Mouse (Mus musculus): ENCODE results near the gene Dhx40. TPM values are rescaled to one million over a fixed set of nuclear protein-coding genes. Genes with fewer than 3 reads are reported as not detected.
A peak's percentile ranks its signal among the peaks of the same experiment; 100 is the strongest.

Gene Dhx40
- total RNA-seq (2021) = 10 to 100 TPM; 29.6 to 38.3 TPM
- long read RNA-seq, experiment 1, transcript Dhx40-201 (18 exons, 3,813 nt) = major isoform, 22 of 32 reads
- long read RNA-seq, experiment 1, partial matches to known transcripts = 5 of 32 reads
- long read RNA-seq, experiment 1, other reads (novel, unspliced or antisense) = 5 of 32 reads
- long read RNA-seq, experiment 2, transcript Dhx40-201 (18 exons, 3,813 nt) = major isoform, 5 of 5 reads
- long read RNA-seq, experiment 2, partial matches to known transcripts = 0 of 5 reads
- long read RNA-seq, experiment 2, other reads (novel, unspliced or antisense) = 0 of 5 reads

DNA sequence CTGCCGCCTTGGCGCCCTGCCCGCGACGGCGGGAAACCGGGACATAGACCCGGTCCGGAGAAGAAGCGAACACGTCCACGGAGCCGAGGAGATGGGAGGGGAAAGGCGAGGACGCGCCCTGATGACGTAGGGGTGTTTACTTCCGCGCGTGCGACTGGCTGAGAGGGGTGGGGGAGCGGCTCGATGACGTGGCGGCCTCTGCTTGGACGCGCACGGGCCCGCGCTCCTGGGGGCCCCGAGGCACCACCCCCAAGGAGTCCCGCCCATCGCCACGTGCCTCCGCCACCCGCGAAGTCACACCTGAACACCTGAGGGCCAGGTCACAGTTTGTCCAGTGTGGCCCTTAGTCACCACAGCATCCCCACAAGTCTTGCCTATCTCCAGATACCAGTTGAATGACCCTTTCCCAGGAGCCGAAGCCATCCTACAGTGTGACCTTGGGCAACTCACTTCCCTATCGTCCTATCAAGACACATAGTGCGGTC is at the start of gene Dhx40:
TSS of gene Dhx40 (minus strand) at position 242 of the 485 bp plus-strand sequence.
- peak; percentile 95 to 96 for DNase-seq

DNA sequence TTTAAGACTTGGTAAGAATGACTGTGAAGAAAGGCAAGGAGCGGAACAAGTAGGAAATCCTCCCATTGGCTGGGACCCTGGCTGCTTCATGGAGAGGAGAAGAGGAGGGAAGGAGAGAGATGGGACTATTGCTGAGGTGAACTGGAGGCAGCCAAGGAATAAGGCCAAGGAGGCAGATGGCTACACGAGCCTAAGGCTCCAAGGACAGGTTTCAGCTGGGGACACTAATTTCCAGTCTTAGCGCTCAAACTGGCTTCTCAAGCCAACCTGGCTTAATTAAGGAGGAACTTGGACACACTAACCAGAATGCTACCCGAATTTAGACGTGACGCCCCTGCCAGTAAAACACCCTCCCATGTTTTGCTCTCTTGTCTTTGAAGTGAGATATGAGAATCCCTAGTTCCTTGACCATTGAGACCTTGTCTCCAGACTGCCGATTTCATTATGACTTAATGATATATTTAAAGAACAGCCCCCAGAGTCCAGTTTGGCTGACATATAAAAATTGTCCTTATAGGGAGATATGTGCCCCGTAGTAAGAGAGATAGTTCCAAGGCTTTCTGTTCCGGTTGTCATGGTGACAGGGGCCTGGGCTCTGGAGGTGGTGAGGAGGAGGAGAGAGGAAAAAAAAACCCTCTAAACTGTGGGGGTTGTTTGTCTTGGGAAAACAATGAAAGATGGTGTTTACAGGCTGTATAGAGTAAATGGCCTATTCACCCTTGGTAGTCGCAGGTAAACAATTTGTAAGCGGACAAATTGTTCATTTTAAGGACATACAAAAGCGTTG is 48.3 kb upstream of the Dhx40 start:
- DNase-seq = peak in 1 of 2 experiments; percentile 24

DNA sequence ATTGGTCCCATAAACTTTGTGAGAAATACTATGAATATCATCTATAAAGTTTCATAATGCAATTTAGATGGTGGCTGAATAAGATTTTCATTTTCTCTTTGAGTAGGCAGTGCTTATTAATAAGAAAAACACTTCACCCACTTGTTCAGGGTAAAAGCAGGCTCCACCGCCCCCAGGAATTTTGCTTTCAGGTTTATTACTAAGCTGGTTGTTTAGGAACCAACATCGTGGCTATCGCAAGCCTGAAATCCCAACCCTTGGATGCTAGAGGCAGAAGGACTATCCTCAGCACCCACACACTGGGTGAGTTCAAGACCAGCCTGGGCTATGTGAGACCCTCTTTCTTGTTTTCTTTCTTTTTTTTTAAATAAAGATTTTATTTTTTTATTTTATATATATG is 45.5 kb upstream of the Dhx40 start:
- DNase-seq = no peak

DNA sequence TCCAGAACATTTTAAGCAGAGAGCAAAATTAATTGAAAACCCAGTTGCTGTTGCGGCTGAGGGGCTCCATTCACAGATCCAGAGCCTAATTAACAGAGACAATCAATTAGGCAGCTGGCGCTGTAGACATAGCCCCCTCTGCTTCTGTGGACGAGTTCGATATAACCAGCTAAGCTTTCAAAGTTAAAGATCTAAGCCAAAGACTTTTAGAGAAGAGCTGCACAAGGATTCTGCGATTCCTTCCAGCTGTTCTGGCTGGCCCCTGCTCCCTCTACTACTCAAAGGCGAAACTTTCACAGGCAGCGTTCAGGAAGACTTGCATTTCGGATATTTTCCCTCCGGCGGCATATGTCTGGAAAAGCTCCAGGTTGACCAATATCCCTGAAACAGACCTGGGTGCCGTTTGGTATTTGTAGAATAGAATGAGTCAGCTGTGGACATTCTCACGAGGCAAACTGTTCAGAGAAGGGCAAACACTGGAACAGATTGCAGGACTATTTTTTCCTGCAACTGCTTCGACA is 45.0 kb upstream of the Dhx40 start:
- peak; percentile 26 to 32 for DNase-seq

DNA sequence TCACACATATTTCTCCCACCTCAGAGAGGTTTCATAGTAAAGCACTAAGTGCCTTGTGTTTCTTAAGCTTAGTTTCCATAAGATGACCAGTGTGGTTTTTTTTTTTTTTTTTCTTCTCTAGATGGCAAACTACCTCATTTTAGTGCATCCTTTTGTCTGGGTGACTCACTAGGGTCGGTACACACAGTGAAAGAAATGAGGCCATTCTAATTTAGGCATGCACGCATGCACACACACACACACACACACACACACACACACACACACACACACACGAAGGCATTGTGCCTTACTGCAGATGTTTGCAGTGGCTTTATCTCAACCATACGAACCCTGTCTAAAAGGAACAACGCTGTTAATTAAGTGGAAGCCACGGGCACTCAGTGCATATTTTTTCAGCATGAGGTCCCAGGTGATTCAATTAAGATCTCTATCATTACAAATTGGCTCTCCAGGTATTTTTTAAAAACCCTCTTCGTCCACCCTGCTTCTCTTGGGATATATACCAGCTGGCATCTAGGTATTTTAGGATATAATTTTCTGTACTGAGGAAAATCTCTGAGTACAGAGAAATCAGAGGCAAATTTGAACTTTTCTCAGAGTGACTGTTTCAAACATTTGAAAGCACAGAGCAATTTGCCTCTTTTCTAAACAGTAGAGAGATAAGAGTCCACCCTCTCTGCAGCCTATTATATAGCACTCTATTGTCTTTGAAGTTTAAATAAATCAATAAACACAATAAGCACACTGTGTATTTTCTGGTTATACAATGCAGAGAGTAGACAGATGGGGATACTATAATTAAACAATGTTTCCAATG is 44.4 kb upstream of the Dhx40 start:
- DNase-seq = peak in 1 of 2 experiments; percentile 44

DNA sequence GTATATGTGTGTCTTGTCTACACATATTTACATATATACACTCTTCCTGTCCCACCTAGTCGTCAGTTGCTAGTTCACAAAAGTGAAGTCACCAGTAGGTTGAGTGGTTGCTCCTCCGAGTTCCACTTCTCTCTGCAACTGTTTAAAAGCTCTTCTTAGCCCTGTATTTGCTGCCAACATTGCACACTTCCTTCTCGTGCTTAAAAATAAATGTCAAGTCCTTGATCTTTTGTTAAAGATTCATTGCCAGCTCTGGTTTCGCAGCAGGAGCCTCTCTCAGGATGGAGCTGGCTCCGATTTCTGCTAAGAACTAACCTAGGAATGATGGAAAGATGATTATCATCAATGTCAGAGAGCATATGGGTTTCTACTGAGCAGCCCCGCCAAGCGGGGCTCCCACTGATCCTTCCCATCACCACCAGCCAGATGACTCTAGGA is 43.7 kb upstream of the Dhx40 start:
- peak; percentile 27 to 44 for DNase-seq

DNA sequence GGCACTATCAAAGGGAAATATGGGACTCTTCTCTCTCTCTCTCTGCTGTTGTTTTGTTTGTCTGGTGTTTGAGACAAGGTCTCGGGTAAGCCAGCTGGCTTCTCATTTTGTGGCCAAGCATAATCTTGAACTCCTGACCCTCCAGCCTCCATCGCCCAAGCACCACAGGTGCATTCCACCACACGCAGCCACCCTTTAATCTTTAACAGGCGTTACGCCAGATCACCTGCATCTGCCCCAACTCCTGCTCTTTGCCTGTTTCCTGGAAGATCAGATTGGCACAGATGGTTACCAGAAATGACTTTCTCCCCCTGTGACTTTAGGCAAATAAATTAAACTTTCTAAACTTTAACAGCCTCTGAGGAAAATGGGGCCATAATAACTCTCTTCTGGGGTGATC is 36.3 kb upstream of the Dhx40 start:
- DNase-seq = no peak

DNA sequence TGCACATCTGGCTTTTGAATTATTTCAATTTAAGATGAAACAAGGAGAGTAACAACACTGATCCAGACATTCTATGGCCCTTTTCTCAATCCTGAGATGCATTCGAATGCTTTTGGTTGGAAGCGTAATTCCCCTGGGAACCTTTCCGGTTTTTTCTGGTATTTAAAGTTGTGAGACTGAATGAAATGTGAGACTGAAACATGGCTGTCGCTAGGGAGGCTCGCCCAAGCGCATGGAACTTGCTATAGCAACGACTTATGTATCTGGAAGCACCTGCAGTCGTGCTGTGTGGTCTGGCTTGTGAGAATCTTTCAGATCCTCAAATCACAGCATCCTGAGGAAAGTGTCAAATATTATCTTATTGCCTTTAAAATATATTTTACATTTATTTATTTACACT is 33.7 kb upstream of the Dhx40 start:
- no peak for DNase-seq

DNA sequence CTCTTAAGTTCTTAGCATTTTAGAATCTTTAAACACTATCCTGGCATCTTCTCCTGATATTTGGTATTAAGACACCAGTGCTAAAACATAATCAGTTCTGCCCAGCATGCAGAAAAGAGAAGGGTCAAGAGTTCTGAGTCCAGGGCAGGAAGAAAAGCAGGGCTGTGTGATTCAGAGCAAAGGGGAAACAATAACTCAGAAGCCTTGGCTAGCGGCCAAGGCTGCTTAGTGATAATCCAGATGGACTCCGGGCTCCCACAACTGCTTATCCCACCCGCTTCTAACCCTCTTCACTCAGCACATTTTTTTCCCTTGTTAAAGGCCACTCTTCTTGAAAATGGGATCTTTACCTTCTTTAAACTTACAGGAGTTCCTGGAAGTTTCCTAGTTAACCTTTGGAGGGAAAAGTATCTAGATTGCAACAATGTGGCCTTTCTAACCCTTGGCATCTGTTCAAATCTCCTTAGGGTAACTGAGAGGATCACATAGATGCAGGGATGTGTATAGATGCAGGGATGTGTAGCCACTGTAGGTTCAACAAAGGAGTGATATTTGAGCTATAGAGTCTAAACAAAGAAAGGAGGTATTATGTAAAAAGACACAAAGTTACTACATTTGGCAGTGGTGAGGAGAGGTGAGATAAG is 33.1 kb upstream of the Dhx40 start:
- peak; percentile 86 for DNase-seq

DNA sequence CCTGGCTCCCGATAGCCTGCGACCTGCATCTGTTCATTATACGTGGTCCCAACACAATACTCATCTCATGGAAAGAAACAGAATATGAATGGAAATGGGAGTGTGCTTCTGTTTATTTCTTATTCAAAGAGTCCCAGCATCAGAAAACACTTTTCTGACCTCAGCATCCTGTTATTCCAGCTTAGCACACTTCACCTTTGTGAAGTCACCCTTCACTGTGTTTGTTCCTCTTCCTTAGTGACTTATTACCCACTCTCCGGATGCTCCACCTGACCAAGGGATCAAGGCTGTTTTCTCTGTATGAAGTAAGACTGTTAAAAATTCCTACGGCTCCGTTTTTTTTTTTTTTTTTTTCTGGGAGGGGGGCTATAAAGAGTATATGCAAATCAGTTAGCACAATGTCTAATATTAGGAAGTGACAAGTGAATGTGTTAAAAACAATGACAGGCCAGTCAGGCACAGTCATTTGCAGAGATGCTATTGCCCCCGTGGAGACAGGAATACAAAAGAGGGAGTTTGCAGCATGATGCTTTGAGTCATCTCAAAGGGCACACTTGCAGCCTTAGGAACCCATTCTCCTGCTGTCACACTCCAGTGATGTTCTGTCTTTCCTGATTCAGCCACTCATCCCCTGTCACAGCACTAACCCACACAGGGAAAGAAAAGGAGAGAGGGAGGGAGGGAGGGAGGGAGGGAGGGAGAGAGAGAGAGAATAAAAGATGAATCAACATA is 32.3 kb upstream of the Dhx40 start:
- DNase-seq = no peak

DNA sequence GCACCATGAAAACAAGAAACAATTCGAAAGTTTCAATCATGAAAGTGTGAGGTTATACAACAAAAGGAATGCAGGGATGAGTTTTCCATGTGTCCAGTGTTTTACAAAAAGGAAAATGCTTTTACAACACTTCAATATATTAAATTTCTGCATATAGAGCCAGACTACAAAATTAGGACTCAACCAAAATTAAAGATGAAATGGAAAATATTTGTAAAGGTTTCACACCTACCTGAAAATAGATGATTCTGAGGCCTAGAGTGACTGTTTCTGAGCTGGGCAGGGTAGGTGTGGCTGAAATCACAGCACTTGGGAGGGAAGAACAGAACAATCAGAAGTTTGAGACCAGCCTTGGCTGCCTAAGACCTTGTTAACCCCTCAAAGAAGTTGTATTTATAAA is 31.2 kb upstream of the Dhx40 start:
- no peak for DNase-seq

DNA sequence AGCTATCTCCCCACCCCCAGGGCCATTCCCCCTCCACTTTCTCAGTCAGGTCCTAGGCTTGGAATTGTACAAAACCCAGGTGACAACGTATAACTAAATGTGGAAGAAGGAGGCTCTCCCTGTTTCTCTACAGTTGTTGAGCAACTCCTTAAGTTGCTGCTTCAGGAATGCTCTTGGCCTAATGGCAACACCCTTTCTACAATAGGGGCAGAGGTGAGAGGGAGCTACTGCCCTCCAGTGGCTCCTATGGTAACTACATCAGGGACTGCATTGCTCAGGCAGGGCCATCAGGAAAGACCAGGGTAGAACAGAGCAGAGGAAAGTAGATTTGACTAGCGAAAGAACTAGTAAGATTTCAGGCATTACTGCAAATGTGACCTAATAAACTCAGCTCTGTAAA is 28.8 kb upstream of the Dhx40 start:
- DNase-seq = peak; percentile 84 to 85

DNA sequence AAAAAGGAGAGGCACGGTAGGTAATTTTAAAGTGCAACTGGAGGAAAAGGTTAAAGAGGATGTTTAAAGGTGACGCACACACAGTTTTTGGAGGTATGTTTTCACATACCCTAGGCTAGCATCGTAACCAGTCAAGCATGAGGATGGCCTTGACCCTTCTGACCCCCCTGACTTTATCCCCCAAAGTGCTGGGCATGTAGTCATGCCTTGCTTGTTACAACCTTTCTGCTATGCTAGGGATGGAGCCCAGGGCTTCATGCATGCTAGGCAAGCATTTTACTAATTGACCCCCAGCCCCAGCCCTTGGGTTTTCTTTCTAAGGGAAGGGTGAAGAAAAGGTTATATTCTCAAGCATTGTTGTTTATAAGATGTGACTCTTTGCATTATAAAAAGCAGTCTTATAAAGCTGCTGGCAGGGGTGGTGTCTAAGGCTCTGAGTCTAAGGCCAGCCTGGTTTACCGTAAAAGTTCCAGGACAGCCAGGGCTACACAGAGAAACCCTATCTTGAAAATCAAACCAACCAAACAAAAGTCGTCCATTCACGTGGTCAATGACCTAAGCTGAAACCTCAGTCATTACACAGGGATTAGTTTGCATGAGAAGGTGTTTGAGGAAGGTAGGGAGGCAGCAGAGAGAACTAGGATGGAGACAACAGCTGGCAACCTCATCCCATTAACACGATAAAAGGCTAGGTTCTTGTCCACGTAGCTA is 27.2 kb upstream of the Dhx40 start:
- no peak for DNase-seq

DNA sequence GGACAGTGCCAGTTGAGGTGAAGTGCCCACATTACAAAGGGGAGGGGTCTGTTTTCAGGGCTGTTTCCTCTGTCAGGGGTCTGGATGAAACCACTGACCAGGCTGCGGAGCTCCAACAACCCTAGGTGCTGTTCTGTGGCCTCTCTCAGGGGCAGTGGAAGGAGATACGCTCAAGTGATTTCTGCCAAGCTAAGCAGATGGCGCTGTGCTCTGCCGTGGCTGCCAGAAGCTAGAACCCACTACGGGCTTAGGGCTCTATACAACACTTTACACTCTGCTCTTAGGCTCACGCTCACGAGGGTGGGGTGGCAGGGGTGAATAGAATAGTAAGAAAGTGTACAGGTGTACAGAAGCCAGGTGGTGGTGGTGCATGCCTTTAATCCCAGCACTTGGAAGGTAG is 26.5 kb upstream of the Dhx40 start:
- DNase-seq = no peak

DNA sequence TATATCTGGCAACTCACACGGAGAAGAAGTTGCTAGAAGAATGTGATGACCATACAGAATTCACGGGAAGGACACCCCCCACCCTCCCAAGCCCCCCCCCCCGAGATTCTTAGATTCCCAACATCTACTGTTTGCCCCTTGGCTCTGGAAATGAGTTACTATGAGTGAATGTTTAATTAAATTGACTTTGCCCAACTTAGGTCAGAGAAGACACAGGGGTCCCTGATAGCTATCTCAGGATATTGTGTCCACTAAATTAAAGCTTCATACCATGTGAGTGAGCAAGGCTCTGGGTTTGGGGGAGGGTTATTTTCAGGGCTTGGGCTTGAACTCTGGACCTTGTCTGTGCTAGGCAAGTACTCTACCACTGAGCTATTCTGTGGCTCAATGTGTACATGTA is 25.6 kb upstream of the Dhx40 start:
- no peak for DNase-seq

DNA sequence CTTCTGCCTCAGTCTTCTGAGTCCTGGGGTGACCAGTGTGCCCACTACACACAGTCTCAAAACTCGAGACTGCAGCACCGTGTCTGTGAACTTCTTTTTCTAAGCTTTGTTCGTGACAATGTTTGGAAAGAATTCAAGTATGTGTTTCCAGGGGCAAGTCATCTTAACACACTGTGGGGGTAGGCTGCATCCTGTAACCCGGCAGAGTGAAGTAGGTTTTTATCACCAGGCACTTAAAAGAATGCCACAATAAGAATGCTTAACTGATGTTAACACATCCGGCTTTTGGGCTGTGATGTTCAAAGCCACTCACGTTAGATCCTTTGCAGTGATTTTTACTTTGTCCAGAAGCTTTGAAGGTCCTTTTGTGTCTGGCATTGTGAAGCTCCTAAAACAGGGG is 20.9 kb upstream of the Dhx40 start:
- no peak for DNase-seq

DNA sequence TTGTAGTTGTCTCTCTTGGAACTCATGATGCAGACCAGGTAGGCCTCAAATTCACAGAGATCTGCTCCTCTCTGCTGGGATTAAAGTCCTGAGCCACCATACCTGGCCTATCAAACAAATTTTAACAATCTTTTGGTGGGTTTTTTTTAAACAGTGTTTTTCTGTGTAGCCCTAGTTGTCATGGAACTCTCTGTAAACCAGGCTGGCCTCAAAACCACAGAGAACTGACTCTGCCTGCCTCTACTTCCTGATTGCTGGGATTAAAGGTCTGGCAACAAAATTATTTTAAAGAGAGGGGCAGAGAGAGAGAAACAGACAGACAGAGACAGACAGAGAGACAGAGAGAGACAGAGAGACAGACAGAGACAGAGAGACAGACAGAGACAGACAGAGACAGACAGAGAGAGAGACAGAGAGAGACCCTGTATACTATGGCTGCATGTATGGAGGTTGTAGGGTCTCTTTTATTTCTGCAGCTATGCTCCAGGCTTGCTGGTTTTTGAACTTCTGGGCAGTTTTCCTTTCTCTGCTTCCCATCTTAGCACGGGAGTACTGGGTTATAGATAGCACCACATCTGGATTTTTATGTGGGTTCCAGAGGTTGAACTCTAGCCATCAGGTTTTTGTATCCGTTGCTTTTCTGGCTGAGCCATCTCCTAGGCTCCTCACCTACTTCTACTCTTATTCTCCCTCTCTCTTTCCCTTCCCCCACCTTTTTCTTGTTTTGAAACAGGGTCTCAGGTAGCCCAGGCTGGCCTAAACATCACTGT is 20.1 kb upstream of the Dhx40 start:
- DNase-seq = no peak

DNA sequence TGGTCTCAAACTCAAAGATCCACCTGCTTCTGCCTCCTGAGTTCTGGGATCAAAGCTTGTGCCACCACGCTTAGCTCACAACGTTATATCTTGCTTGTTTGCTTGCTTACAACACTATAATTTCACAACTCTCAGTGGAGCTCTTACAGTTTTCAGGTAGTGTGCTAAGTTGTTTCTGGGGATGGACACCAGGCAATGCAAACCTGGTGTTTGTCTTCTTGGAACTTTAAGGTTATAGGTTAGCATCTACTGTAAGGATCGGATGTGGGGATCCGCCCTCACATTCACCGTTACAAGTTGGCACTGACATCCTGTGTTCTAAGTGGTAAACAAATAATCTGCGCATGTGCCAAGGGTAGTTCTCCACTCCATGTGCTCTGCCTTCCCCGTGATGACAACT is 16.9 kb upstream of the Dhx40 start:
- no peak for DNase-seq

DNA sequence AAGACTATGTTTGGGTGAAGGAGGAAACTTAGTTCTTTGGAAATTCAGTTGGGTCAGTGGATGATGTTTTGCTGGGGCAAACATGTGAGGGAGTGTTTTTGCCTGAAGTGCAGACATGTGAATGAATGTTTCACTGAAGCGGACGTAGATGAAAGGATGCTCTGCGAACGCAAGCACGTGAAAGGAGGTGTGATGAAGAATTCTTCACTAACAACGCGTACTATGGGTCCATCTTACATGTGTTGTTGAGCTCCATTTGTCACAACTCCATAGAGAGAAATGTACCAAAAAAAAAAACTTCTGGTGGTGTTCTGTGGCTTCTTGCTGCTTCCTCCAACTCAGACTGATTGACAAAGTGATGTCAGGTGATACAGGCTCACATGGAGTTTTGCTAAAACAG is 15.0 kb upstream of the Dhx40 start:
- DNase-seq = no peak

DNA sequence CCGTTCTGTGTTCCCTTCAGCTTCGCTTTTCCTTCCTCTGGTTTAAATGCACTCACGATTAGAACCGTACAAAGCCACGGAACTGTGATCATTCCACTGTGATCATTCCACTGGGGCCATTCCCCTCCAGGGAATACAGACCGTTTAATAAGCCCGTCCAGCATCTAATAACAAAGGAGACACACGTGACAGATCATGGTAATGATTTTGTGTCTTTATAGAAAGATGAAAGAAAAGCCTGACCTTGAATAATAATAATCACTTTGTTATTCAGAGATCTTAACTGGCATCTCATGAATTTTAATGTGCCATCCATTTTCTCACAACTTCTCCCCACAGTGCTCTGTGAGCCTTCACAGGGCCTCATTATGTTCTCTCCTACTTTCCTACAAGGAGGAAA is 12.0 kb upstream of the Dhx40 start:
- no peak for DNase-seq

Data from adrenal gland, postnatal 36 days (tissue).